Mouse (Mus musculus): Measurements from ENCODE around the gene Letmd1.

Gene Letmd1

DNA sequence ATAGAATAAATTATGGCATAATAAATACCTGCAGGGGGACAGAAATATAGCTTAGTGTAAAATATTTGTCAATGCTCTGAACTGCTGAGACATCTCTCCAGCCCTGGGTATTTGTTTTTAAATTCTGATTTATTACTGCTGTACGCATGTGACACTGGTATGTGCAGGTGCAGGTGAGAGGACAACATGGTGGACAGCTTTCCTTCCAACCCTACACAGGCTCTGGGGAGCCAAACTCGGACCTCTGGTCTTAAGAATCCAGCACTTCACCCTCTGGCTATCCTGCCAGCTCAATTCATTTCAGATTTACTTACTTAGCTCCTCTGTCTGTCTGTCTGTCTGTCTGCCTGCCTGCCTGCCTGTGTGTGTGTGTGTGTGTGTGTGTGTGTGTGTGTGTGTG lies 46.3 kb downstream of the Letmd1 start:
- POLR2A ChIA-PET: interaction anchor here in 2 of 4 experiments (0.9 to 1.2 kb wide), 3 partner anchors 11 to 66 kb away, joined by 3 to 11 read pairs (median 4); no protein-coding TSS in a partner anchor
- CTCF ChIA-PET: interaction anchor here in 3 of 4 experiments (0.5 to 0.7 kb wide), 5 partner anchors 12 to 199 kb away, joined by 4 to 9 read pairs (median 4); no protein-coding TSS in a partner anchor

DNA sequence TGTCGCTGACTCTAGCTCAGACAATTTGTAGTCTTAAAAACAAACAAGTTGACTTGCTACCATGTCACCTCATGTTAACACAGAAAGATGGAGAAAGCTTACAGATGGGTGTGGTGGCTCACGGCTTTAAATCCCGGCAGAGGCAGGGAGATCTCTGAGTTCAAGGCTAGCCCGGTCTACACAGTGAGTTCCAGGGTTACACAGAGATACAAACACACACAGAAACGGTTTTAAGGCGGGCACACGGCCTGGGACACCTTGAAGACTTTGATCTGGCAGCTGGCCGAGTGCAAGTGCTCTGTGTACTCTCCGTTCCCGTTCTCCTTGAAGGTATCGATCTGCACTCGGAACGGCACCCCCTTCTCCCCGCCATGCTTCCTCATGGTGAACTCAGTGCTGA lies 51.5 kb downstream of the Letmd1 start:
- CTCF ChIA-PET: interaction anchor here in 3 of 4 experiments (0.5 to 1.3 kb wide), 4 partner anchors 49 to 793 kb away, joined by 3 to 5 read pairs (median 4); no protein-coding TSS in a partner anchor
- POLR2A ChIA-PET: interaction anchor here in 2 of 4 experiments (1.1 to 2.3 kb wide), 5 partner anchors 13 to 115 kb away, joined by 3 to 7 read pairs (median 4); partner anchors contain the start of genes Csrnp2 (in 1 of the 2) and Tfcp2 (in 1 of the 2)

DNA sequence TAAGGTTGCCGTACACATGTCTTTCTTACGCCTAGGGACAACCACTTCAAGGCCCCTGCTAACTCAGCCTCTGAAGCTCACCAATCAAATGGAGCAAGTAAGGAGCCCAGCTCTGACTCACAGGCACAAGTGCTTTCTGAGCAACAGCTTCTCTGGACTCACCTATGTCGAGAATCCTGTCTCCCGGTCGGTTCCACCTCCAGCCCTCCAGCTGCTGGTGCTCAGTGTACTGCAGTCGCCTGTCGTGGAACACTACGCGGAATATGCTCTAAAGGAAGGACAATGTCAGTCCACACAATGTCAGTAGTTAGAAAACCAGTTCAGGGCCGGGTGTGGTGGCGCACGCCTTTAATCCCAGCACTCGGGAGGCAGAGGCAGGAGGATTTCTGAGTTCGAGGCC lies 56.6 kb downstream of the Letmd1 start:
- ChIA-PET POLR2A (interaction anchor here in 1 of 4 experiments (1.0 to 1.2 kb wide), 2 partner anchors 74 to 419 kb away, joined by 3 to 4 read pairs; partner anchors contain the start of gene Pou6f1), CTCF (interaction anchor here in 1 of 4 experiments (1.2 kb wide), 1 partner anchor 13 kb away, joined by 4 read pairs; no protein-coding TSS in a partner anchor)

DNA sequence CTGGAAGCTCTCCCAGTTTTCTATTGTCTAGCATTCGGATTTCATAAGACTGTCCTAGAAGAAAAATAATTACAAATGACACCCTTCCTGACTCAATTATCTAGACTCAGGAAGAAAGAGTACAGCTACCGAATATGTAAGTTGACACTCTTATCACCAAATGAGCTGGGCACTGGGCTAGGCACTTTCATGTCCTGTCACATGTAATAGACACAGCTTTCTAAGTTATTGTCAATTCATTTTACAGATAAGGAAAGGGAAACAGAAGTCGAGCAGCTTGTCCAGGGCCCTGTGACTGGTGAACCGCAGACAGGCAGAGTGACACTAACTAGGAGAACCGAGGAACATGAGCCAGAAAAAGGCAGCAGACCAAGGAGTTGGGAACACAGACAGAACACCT lies 59.1 kb downstream of the Letmd1 start:
- CTCF ChIA-PET: interaction anchor here (0.7 to 1.0 kb wide), 5 partner anchors 10 to 70 kb away, joined by 3 to 4 read pairs (median 3); no protein-coding TSS in a partner anchor
- POLR2A ChIA-PET: interaction anchor here in 2 of 4 experiments (1.0 to 1.7 kb wide), 6 partner anchors 23 to 163 kb away, joined by 3 to 6 read pairs (median 4); no protein-coding TSS in a partner anchor
